Mouse (Mus musculus) activated CD4-positive, CD25-positive, alpha-beta regulatory T cell, adult 4 months (primary cell): ENCODE measurements around the gene Eral1. TPM values are rescaled to one million over a fixed set of nuclear protein-coding genes. Genes with fewer than 3 reads are reported as not detected.

ENCODE experiments used
- ATAC-seq: one replicate; pipeline ENCODE4 v1.8.0; 2017
- polyA plus RNA-seq, 2 experiments: library from polyadenylated mRNA; unstranded; fragments of 100-300 nt; shearing (Covaris generic); gene quantifications; one replicate each; pipeline ENCODE4 v1.2.1; 2017

Eral1 gene
- polyA plus RNA-seq, 2 experiments from 2014 or later = 36.3 to 40.0 TPM

- no peak for ATAC-seq
Observed at GRCm38 (mm10) chr11:78036791-78037190, 43.4 kb downstream of the Eral1 start.

- no peak for ATAC-seq
Observed at GRCm38 (mm10) chr11:78033931-78034617, 46.1 kb downstream of the Eral1 start.

DNA sequence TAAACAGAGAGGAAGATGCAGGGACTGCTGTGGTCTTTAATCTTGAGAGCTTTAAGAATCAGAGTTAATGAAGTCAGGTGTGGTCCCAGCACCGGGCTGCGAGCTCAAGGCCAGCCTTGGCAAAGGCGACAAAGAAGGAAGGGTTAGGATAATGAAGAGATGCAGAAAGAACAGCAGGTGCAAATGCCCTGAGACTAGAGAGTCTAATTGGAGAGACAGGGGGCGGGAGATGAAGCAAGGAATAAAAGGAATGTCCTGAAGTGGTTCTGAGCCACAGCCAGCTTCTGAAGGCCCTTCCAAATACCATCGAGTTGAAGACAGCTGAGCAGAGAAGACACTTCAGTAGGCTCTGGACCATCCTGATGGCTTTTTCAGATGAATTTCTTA, 47.4 kb downstream of the Eral1 start:
- no peak for ATAC-seq

- ATAC-seq = peak; percentile 78
Observed at GRCm38 (mm10) chr11:78031947-78032808, 48.0 kb downstream of the Eral1 start, which contains the start of gene Dhrs13. Gene Dhrs13, plus strand, starts transcription at chr11:78032280.

- ATAC-seq = no peak
Observed at GRCm38 (mm10) chr11:78031389-78031788, 48.8 kb downstream of the Eral1 start.

- ATAC-seq = no peak
Observed at GRCm38 (mm10) chr11:78030600-78030999, 49.6 kb downstream of the Eral1 start.

DNA sequence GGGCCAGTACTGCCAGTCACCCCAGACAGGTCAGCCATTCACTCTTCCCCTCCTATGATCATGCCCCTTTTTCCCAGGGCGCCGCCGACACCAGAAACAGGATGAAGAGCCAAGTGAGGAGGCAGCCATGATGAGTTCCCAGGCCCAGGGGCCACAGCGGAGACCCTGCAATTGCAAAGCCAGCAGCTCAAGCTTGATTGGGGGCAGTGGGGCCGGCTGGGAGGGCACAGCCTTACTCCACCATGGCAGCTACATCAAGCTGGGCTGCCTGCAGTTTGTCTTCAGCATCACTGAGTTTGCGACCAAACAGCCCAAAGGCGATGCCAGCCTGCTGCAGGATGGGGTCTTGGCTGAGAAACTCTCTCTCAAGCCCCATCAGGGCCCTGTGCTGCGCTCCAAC, 50.9 kb downstream of the Eral1 start:
- ATAC-seq = no peak

DNA sequence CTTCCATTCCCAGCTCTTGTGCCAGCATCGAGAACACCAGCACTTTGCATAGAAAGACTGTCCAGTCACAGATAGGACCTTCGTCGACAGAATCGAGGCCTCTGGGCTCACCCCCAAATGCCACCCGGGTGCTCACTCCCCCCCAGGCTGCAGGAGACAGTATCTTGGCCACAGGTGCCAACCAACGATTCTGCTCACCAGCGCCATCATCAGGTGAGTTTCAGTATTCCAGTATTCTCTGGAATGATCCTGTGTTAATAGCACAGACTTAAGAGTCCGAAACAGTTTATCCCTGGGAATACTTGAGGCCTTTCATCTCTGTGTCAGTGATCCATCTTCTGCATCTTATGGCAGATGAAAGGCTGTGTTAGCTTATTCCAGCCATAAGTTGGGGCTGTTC, 56.6 kb downstream of the Eral1 start:
- peak; percentile 19 for ATAC-seq

Other genes starting within 250 kb of the Eral1 start
- 1 to 10 TPM in 1 of 2 experiments, under 1 TPM in 1; 0.52 to 1.6 TPM for gene Pipox, start 186.3 kb downstream of the Eral1 start, polyA plus RNA-seq
- under 1 TPM in 1 of 2 experiments, not detected in 1; 0.20 TPM for gene Sez6, start 149.6 kb downstream of the Eral1 start, polyA plus RNA-seq
- gene Phf12, start 97.6 kb downstream of the Eral1 start, polyA plus RNA-seq = 10 to 100 TPM; 24.8 to 27.2 TPM
- gene Dhrs13, start 48.1 kb downstream of the Eral1 start, polyA plus RNA-seq = 1 to 10 TPM; 1.3 to 2.4 TPM
- 10 to 100 TPM; 23.2 to 28.6 TPM for gene Flot2, start 42.5 kb downstream of the Eral1 start, polyA plus RNA-seq
- 10 to 100 TPM; 12.0 to 15.8 TPM for gene Fam222b, start 14.3 kb upstream of the Eral1 start, polyA plus RNA-seq
- gene Traf4, start 85.2 kb upstream of the Eral1 start, polyA plus RNA-seq = 1 to 10 TPM; 3.4 to 5.0 TPM
- 10 to 100 TPM in 1 of 2 experiments, 1 to 10 TPM in 1; 9.4 to 13.2 TPM for gene Nek8, start 96.3 kb upstream of the Eral1 start, polyA plus RNA-seq
- 1 to 10 TPM; 2.3 to 4.3 TPM for gene Tlcd1, start 96.3 kb upstream of the Eral1 start, polyA plus RNA-seq
- gene Rpl23a, start 103.2 kb upstream of the Eral1 start, polyA plus RNA-seq = 1,000 to 10,000 TPM; 3,988 to 4,036 TPM
- not detected for gene Rab34, start 108.0 kb upstream of the Eral1 start, polyA plus RNA-seq
- gene Proca1, start 113.0 kb upstream of the Eral1 start, polyA plus RNA-seq = 1 to 10 TPM in 1 of 2 experiments, under 1 TPM in 1; 0.49 to 2.5 TPM
- 100 to 1,000 TPM; 102 to 108 TPM for gene Sdf2, start 165.4 kb upstream of the Eral1 start, polyA plus RNA-seq
- 10 to 100 TPM; 14.4 to 18.0 TPM for gene Supt6, start 165.6 kb upstream of the Eral1 start, polyA plus RNA-seq
- gene 2610507B11Rik, start 181.4 kb upstream of the Eral1 start, polyA plus RNA-seq = 10 to 100 TPM; 21.1 to 38.7 TPM
- 1 to 10 TPM in 1 of 2 experiments, under 1 TPM in 1; 0.65 to 1.2 TPM for gene BC030499, start 210.5 kb upstream of the Eral1 start, polyA plus RNA-seq
- 1 to 10 TPM; 7.3 to 7.4 TPM for gene Spag5, start 221.1 kb upstream of the Eral1 start, polyA plus RNA-seq
- 1 to 10 TPM; 5.6 to 8.6 TPM for gene Aldoc, start 242.6 kb upstream of the Eral1 start, polyA plus RNA-seq
- gene Pigs, start 248.0 kb upstream of the Eral1 start, polyA plus RNA-seq = 10 to 100 TPM; 43.6 to 66.6 TPM